Mouse (Mus musculus): ENCODE data around the gene Fcor. TPM values are rescaled to one million over a fixed set of nuclear protein-coding genes. Genes with fewer than 3 reads are reported as not detected.

The Fcor gene
- polyA plus RNA-seq, 1 experiment: 2.8 TPM

DNA sequence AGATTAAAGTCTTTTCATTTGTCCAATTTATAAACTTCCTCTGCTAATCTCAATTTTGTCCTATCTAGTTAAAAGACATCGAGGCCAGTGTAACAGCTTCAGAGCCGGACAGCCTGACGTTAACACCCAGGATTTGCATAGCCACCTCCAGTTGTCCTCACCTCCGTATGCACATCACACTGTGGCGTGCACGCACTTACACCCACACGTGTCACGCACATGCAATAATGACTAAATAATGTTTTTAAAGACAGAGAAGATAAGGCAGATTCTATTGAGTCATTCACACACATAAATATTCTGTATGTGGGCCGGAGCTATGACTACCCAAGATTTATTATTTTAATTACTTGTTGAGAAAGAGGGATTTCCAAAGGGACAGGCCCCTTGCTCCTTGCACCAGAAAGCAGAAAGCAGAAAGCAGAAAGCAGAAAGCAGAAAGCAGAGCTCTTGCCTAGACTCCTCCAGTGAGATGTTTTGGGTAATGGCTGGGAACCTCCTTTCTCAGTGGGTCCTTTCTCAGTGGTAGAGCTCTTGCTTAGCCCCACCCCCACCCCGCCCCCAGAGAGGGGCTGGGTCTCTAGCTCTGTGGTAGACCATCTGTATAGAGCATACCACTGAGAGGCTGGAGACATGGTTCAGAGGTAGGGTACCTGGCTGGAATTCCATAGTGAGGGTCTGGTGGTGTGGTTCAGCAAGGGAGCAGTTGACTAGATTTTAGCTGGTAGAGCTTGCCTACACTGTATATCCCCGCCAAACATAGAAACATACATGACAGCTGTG lies 17.2 kb downstream of the Fcor start:
- H3K27me3 ChIP-seq (replicated peaks): peaks cover 28% of the 10 kb centered on the region
- H3K36me3 ChIP-seq (replicated peaks; ENCODE audit: low read length): no peaks in the 10 kb centered on the region
- no peak overlapping the region for H3K4me3 ChIP-seq (replicated peaks)
- H3K9me3 ChIP-seq: no peaks in the 10 kb centered on the region
- TF ChIP-seq GATA1 (IDR thresholded peaks at IDR 0.05; ENCODE audit: borderline replicate concordance, low read length): no peak
- H3K4me1 ChIP-seq: peaks cover 43% of the 10 kb centered on the region

- no peaks in the 10 kb centered on the region for H3K9me3 ChIP-seq
- peaks cover 25% of the 10 kb centered on the region for H3K27me3 ChIP-seq (replicated peaks)
- H3K36me3 ChIP-seq (replicated peaks; ENCODE audit: low read length): no peaks in the 10 kb centered on the region
- H3K4me3 ChIP-seq (replicated peaks): no peak overlapping the region
- TF ChIP-seq GATA1 (IDR thresholded peaks at IDR 0.05; ENCODE audit: borderline replicate concordance, low read length) (no peak), FLI1 (IDR thresholded peaks at IDR 0.05; ENCODE audit: low read length) (no peak)
- H3K4me1 ChIP-seq: peaks cover 48% of the 10 kb centered on the region
Observed at GRCm38 (mm10) chr8:3652845-3653244, 19.3 kb downstream of the Fcor start.

- no peaks in the 10 kb centered on the region for H3K9me3 ChIP-seq
- peaks cover 2% of the 10 kb centered on the region for H3K27me3 ChIP-seq (replicated peaks)
- H3K4me3 ChIP-seq (replicated peaks): no peak overlapping the region
- TF ChIP-seq FLI1 (IDR thresholded peaks at IDR 0.05; ENCODE audit: low read length) (no peak), GATA1 (IDR thresholded peaks at IDR 0.05; ENCODE audit: borderline replicate concordance, low read length) (no peak)
- H3K4me1 ChIP-seq: peaks cover 38% of the 10 kb centered on the region
- H3K36me3 ChIP-seq (replicated peaks; ENCODE audit: low read length): peaks cover 6% of the 10 kb centered on the region
Observed at GRCm38 (mm10) chr8:3648990-3649389, 23.2 kb downstream of the Fcor start.

DNA sequence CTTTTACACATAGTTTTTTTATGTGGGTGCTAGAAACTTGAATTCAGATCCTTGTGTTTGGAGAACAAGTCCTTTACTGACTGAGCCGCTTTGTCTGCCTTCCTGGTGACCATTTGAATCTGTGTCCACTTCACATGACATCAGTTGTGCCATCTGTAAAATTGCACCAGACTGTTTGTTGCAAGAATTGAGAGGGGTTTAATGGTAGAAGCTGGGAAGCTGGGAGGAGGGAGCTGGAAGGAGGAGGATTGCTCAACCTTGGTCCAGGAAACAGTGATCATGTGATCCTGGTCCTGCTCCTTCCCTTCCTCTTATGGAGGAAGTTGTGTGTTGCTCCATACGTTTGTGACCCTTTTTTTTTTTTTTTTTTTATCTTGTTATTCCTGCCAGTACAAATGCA lies 23.9 kb downstream of the Fcor start:
- Histone ChIP-seq H3K27me3 (replicated peaks) (peaks cover 2% of the 10 kb centered on the region), H3K4me3 (replicated peaks) (no peak overlapping the region), H3K36me3 (replicated peaks; ENCODE audit: low read length) (peaks cover 12% of the 10 kb centered on the region), H3K9me3 (no peaks in the 10 kb centered on the region), H3K4me1 (peaks cover 32% of the 10 kb centered on the region)
- TF ChIP-seq FLI1 (IDR thresholded peaks at IDR 0.05; ENCODE audit: low read length) (no peak), GATA1 (IDR thresholded peaks at IDR 0.05; ENCODE audit: borderline replicate concordance, low read length) (no peak)

DNA sequence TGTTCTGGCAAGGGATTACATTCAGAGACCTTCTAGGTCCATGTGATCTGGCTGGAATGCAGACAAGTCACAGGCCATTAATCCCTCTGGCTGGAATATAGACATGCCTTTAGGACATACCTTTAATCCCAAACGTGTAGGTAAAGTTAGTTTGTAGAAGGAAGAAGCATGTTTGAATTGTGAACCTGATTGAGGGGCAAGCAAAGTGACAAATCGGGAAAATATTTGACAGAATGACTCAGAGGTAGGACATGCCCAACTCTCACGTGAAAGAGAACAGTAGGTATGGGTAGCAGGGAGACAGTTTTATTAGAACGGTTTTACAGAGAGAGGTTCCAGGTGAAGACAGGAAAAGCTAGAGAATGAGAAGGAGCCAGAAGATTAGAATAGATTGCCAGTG lies 24.6 kb downstream of the Fcor start:
- Histone ChIP-seq H3K9me3 (no peaks in the 10 kb centered on the region), H3K27me3 (replicated peaks) (peaks cover 2% of the 10 kb centered on the region), H3K4me3 (replicated peaks) (no peak overlapping the region), H3K4me1 (peaks cover 28% of the 10 kb centered on the region), H3K36me3 (replicated peaks; ENCODE audit: low read length) (peaks cover 19% of the 10 kb centered on the region)
- TF ChIP-seq GATA1 (IDR thresholded peaks at IDR 0.05; ENCODE audit: borderline replicate concordance, low read length) (no peak), FLI1 (IDR thresholded peaks at IDR 0.05; ENCODE audit: low read length) (no peak)

GRCm38 (mm10) chr8:3646824-3647531 lies 25.2 kb downstream of the Fcor start:
- H3K36me3 ChIP-seq (replicated peaks; ENCODE audit: low read length): peaks cover 25% of the 10 kb centered on the region

DNA sequence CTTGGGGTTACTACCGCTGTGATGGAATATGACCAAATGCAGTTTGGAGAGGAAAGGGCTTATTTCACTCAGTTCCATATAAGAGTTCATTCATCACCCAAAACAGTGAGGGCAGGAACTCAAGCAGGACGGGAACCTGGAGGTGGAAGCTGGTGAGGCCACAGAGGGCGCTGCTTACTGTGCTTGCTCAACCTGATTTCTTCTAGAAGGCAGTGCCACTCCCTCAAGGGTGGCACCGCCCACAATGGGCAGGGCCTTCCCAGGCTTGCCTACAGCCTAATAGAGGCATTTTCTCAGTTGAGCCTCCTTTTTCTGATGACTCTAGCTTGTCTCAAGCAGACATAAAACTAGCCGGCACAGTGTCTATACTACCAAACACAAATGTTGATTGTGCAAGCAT lies 26.4 kb downstream of the Fcor start:
- Histone ChIP-seq H3K4me1 (peaks cover 40% of the 10 kb centered on the region), H3K36me3 (replicated peaks; ENCODE audit: low read length) (peaks cover 37% of the 10 kb centered on the region), H3K9me3 (no peaks in the 10 kb centered on the region), H3K4me3 (replicated peaks) (peak overlapping the region; percentile 57), H3K27me3 (replicated peaks) (no peaks in the 10 kb centered on the region)
- TF ChIP-seq FLI1 (IDR thresholded peaks at IDR 0.05; ENCODE audit: low read length): no peak
- no peak for TF ChIP-seq GATA1 (IDR thresholded peaks at IDR 0.05; ENCODE audit: borderline replicate concordance, low read length)

More at GRCm38 (mm10) chr8:3646824-3647531, 25.2 kb downstream of the Fcor start:
- TF ChIP-seq FLI1 (IDR thresholded peaks at IDR 0.05; ENCODE audit: low read length) (no peak), GATA1 (IDR thresholded peaks at IDR 0.05; ENCODE audit: borderline replicate concordance, low read length) (no peak)
- H3K4me1 ChIP-seq: peaks cover 28% of the 10 kb centered on the region
- no peak overlapping the region for H3K4me3 ChIP-seq (replicated peaks)
- H3K27me3 ChIP-seq (replicated peaks): peaks cover 2% of the 10 kb centered on the region
- no peaks in the 10 kb centered on the region for H3K9me3 ChIP-seq

GRCm38 (mm10) chr8:3631478-3631875 lies 40.7 kb downstream of the Fcor start:
- Histone ChIP-seq H3K36me3 (replicated peaks; ENCODE audit: low read length) (peaks cover 46% of the 10 kb centered on the region), H3K4me3 (replicated peaks) (peak overlapping the region; percentile 96), H3K9me3 (no peaks in the 10 kb centered on the region), H3K27me3 (replicated peaks) (no peaks in the 10 kb centered on the region), H3K4me1 (peaks cover 72% of the 10 kb centered on the region)
- TF ChIP-seq FLI1 (IDR thresholded peaks at IDR 0.05; ENCODE audit: low read length) (no peak), GATA1 (IDR thresholded peaks at IDR 0.05; ENCODE audit: borderline replicate concordance, low read length) (no peak)

- Histone ChIP-seq H3K36me3 (replicated peaks; ENCODE audit: low read length) (peaks cover 41% of the 10 kb centered on the region), H3K27me3 (replicated peaks) (no peaks in the 10 kb centered on the region), H3K4me3 (replicated peaks) (peak within 1 kb of the TSS; percentile 96), H3K9me3 (no peaks in the 10 kb centered on the region), H3K4me1 (peaks cover 72% of the 10 kb centered on the region)
- TF ChIP-seq GATA1 (IDR thresholded peaks at IDR 0.05; ENCODE audit: borderline replicate concordance, low read length) (no peak), FLI1 (IDR thresholded peaks at IDR 0.05; ENCODE audit: low read length) (no peak)
Observed at GRCm38 (mm10) chr8:3630647-3631477, 41.3 kb downstream of the Fcor start, which contains the start of gene Stxbp2. TSS of gene Stxbp2 (plus strand) at chr8:3630955.

Data from megakaryocyte, embryonic 14.5 days (primary cell).